In the genomic region with DNA sequence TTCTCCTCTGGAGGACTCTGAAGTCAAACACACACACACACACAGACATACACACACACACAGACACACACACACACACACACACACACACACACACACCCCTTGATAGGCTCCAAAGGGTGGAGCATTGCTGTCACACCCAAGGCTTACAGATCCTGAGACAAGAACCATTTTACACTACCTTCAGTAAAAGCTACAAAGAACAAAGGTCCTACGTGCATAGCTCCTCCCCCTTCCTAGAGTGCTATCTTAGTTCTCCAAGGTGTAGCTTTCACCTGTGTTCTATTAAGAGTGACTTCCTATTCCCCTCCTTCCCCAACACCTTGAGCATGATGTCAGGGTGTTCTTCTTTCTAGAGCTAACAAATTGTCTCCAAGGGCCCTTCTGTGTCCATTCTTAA, we compare ENCODE assay signal across 18 mouse cellular contexts.
DNase-seq lines count a peak whose midpoint lies in the region; ATAC-seq and TF ChIP-seq lines count a peak whose summit lies in the region.
"Had no signal": no experiment of that assay in that cellular context is flagged by ENCODE, and none has a peak within 500 bp of the region (broad histone marks: within the 10 kb centered on the region; RNA-seq: fewer than 3 reads in every experiment).

No protein-coding gene starts in this region.

- no peaks in the 10 kb centered on the region for H3K36me3 ChIP-seq in intestine, embryonic 15.5 days
- H3K36me3 ChIP-seq in intestine, embryonic 16.5 days (ENCODE audit: control insufficient read depth, insufficient read depth, low read length): no peaks in the 10 kb centered on the region
- H3K36me3 ChIP-seq in stomach, postnatal 0 days (ENCODE audit: control insufficient read depth, insufficient read depth, low read length): no peaks in the 10 kb centered on the region
- H3K36me3 ChIP-seq in liver, embryonic 11.5 days (ENCODE audit: control insufficient read depth, insufficient read depth, low read length): no peaks in the 10 kb centered on the region
- H3K36me3 ChIP-seq: embryonic facial prominence, embryonic 10.5 days; embryonic facial prominence, embryonic 12.5 days; forebrain, embryonic 15.5 days had no signal

- H3K9me3 ChIP-seq in intestine, embryonic 15.5 days: no peaks in the 10 kb centered on the region
- H3K9me3 ChIP-seq in intestine, embryonic 16.5 days (ENCODE audit: control insufficient read depth, low read length): no peaks in the 10 kb centered on the region
- no peaks in the 10 kb centered on the region for H3K9me3 ChIP-seq in stomach, postnatal 0 days (ENCODE audit: control insufficient read depth, low read length)
- H3K9me3 ChIP-seq in liver, embryonic 11.5 days (ENCODE audit: control insufficient read depth, low read length): no peaks in the 10 kb centered on the region
- H3K9me3 ChIP-seq: embryonic facial prominence, embryonic 10.5 days; embryonic facial prominence, embryonic 12.5 days; forebrain, embryonic 13.5 days; forebrain, embryonic 15.5 days had no signal

- H3K27me3 ChIP-seq in intestine, embryonic 15.5 days (replicated peaks): no peaks in the 10 kb centered on the region
- no peaks in the 10 kb centered on the region for H3K27me3 ChIP-seq in intestine, embryonic 16.5 days (replicated peaks; ENCODE audit: control insufficient read depth, insufficient read depth, low read length)
- no peaks in the 10 kb centered on the region for H3K27me3 ChIP-seq in stomach, postnatal 0 days (ENCODE audit: control insufficient read depth, insufficient read depth, low read length)
- H3K27me3 ChIP-seq in liver, embryonic 11.5 days (replicated peaks; ENCODE audit: control insufficient read depth, insufficient read depth, low read length): no peaks in the 10 kb centered on the region
- H3K27me3 ChIP-seq: embryonic facial prominence, embryonic 12.5 days; forebrain, embryonic 13.5 days; forebrain, embryonic 15.5 days had no signal

- no peak overlapping the region for H3K4me2 ChIP-seq in intestine, embryonic 15.5 days (replicated peaks)
- H3K4me2 ChIP-seq in intestine, embryonic 16.5 days (ENCODE audit: low read depth, low read length): no peak overlapping the region
- H3K4me2 ChIP-seq in stomach, postnatal 0 days (replicated peaks; ENCODE audit: low read depth): no peak overlapping the region
- H3K4me2 ChIP-seq in liver, embryonic 11.5 days: no peak overlapping the region
- H3K4me2 ChIP-seq: embryonic facial prominence, embryonic 12.5 days; forebrain, embryonic 13.5 days; forebrain, embryonic 15.5 days had no signal

- no peak for TF ChIP-seq EP300 in stomach, postnatal 0 days (optimal IDR thresholded peaks at IDR 0.05)

- no peak overlapping the region for H3K4me3 ChIP-seq in intestine, embryonic 15.5 days (replicated peaks)
- H3K4me3 ChIP-seq in intestine, embryonic 16.5 days (ENCODE audit: low read length): no peak overlapping the region
- no peak overlapping the region for H3K4me3 ChIP-seq in stomach, postnatal 0 days (ENCODE audit: low read depth, low read length)
- no peak overlapping the region for H3K4me3 ChIP-seq in liver, embryonic 11.5 days (ENCODE audit: low read depth, low read length)
- H3K4me3 ChIP-seq: embryonic facial prominence, embryonic 10.5 days; embryonic facial prominence, embryonic 12.5 days; forebrain, embryonic 13.5 days; forebrain, embryonic 15.5 days had no signal

- no peak for TF ChIP-seq CTCF in stomach, postnatal 0 days (IDR thresholded peaks at IDR 0.05; ENCODE audit: low read depth)

- peak; percentile 80 for ATAC-seq in intestine, embryonic 15.5 days
- peak; percentile 82 for ATAC-seq in intestine, embryonic 16.5 days
- ATAC-seq in stomach, postnatal 0 days (ENCODE audit: low FRiP score, low TSS enrichment): peak; percentile 57
- ATAC-seq in liver, embryonic 11.5 days (replicated peaks; ENCODE audit: low FRiP score): no peak
- ATAC-seq: forebrain, embryonic 13.5 days; forebrain, embryonic 15.5 days; forebrain, postnatal 0 days had no signal

- no peak overlapping the region for H3K27ac ChIP-seq in intestine, embryonic 15.5 days
- no peak overlapping the region for H3K27ac ChIP-seq in intestine, embryonic 16.5 days (ENCODE audit: low read length)
- no peak overlapping the region for H3K27ac ChIP-seq in stomach, postnatal 0 days (replicated peaks)
- H3K27ac ChIP-seq in liver, embryonic 11.5 days (ENCODE audit: low read depth, low read length): no peak overlapping the region
- H3K27ac ChIP-seq: embryonic facial prominence, embryonic 10.5 days; embryonic facial prominence, embryonic 12.5 days; forebrain, embryonic 13.5 days; forebrain, embryonic 15.5 days had no signal

- H3K9ac ChIP-seq in intestine, embryonic 15.5 days: no peak overlapping the region
- no peak overlapping the region for H3K9ac ChIP-seq in intestine, embryonic 16.5 days (ENCODE audit: low read depth, low read length)
- no peak overlapping the region for H3K9ac ChIP-seq in stomach, postnatal 0 days (ENCODE audit: low read length)
- H3K9ac ChIP-seq in liver, embryonic 11.5 days (ENCODE audit: low read depth, low read length): no peak overlapping the region
- H3K9ac ChIP-seq: embryonic facial prominence, embryonic 12.5 days; forebrain, embryonic 13.5 days; forebrain, embryonic 15.5 days; forebrain, postnatal 0 days had no signal

- 42% methylated on average over 1 of the region's 1 CpGs for WGBS in intestine, embryonic 15.5 days
- 55% methylated on average over 1 of the region's 1 CpGs for WGBS in intestine, embryonic 16.5 days
- WGBS in stomach, postnatal 0 days: 40% methylated on average over 1 of the region's 1 CpGs
- 77% methylated on average over 1 of the region's 1 CpGs for WGBS in liver, embryonic 11.5 days

- no peak for DNase-seq in stomach, postnatal 0 days (ENCODE audit: low spot score)
- no peak for DNase-seq in layer of hippocampus, adult 9-11 months
- no peak for DNase-seq in liver, embryonic 11.5 days (ENCODE audit: low spot score)
- DNase-seq: adrenal gland, adult 2 months; adrenal gland, postnatal 10 days; adrenal gland, postnatal 25 days; cerebellum, adult 11 months; cerebellum, adult 18-20 months; cerebellum, adult 9-10 months; cerebellum, postnatal 10 days; cerebellum, postnatal 25 days; forebrain, postnatal 0 days had no signal

- no peaks in the 10 kb centered on the region for H3K4me1 ChIP-seq in intestine, embryonic 15.5 days (replicated peaks)
- no peaks in the 10 kb centered on the region for H3K4me1 ChIP-seq in intestine, embryonic 16.5 days (ENCODE audit: control insufficient read depth, insufficient read depth, low read length)
- H3K4me1 ChIP-seq in stomach, postnatal 0 days (replicated peaks; ENCODE audit: control insufficient read depth, insufficient read depth): no peaks in the 10 kb centered on the region
- no peaks in the 10 kb centered on the region for H3K4me1 ChIP-seq in liver, embryonic 11.5 days (replicated peaks; ENCODE audit: control insufficient read depth, insufficient read depth, low read length)
- H3K4me1 ChIP-seq: forebrain, embryonic 13.5 days had no signal
